Mouse (Mus musculus): ENCODE measurements around the gene Enam. TPM values are rescaled to one million over a fixed set of nuclear protein-coding genes. Genes with fewer than 3 reads are reported as not detected.

Gene Enam
- polyA plus RNA-seq (2014; fragmentation: Illumina TruSeq; extraction: RNeasy Lipid Tissue Mini Kit (QIAGEN cat#74804); ENCODE audit: low read depth, low replicate concordance) = not detected

DNA sequence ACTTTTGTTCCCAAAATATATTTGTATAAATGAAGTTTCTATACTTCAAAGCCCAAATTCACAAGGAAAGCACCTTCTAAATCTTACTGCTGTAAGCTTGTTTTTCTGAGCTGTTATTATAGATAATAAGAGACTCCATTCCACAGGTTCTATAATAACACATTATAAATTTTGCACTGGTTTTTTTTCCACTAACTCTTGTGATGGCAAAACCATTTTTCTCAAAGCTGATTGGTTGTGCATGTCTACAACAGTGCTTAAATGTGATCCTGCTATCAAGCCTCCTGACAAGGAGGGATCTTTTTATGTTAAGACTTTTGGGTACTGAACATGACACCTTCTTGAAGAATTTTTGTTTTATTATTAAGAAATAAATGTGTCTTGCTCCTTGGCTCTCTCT lies at the start of gene Enam:
Gene Enam, plus strand, starts transcription at position 301 of the 400 bp plus-strand sequence.

DNA sequence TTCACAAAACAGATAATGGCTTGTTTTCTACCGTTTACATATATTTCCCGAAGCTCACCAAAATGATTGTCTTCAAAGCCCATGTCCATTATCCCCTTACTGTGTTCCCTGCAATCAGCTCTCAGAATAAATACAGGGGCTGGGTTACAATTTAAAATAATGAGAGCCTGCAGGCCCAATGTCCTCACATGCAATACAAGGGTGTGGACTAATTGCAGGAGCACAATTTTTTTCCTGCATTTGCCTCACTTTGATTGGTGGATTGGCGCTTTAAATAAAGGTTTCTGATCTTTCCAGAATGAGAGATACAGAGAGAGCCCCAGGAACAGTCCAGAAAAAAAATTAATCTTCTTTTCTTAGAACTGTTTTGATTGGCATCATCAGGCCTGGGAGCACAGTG lies 32.1 kb upstream of the Enam start, which contains the start of gene Ambn:
Gene Ambn, plus strand, starts transcription at position 301 of the 400 bp plus-strand sequence.

DNA sequence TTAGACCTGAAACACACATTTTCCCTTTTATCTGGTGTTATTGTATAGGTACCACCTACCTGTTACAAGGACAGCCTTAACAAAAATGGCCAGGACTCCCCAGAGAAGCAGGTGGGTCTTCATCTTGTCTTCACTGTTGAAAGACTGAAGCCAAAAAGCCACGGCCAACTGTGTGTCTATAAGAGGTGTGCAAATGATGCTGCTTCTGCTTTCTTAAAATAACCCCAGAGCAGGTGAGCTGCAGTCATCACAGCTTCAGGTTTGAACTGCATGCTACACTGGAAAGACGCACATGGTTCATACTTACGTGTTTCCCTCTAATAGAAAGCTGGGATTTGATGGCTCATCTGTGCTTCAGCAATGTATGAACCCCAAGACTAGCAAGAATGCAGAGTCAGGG lies 39.9 kb downstream of the Enam start, which contains the start of gene Jchain:
Gene Jchain, minus strand, starts transcription at position 235 of the 400 bp plus-strand sequence.

DNA sequence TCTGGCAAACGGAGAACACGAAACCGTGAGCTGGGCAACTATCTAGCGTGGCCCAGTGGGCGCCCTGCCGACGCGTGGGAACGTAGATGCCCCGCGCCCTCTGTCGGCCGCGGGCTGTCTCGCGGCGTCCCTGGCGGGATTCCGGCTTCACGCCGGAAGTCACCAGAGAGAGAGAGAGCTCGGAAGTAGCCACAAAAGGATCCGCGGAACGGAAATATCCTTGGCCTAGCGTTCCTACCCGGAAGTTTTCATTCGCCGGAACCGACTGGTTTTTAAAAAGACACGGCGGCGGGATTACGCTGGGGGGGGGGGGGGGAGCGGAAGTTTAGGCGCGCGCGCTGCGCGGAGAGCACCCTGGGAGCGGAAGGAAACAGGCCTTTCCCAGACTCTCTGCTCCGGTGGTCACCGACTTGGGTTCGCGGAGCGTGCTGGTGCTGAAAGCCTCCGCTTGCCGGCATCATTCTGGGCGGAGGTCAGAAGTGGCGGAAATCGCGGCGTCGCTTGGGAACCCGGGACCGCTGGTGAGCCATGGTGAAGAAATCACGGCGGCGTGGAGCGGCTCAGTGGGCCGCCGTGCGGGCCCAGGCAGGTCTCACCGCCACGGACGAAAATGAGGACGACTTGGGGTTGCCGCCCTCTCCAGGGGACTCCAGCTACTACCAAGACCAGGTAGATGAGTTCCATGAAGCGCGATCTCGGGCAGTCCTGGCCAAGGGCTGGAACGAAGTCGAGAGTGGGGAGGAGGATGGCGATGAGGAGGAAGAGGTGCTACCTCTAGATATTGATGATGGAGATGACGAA lies 66.5 kb downstream of the Enam start, which contains the start of gene Utp3:
Gene Utp3, plus strand, starts transcription at position 377 of the 801 bp plus-strand sequence.

Other genes with a start within 250 kb of the Enam start
- not detected for gene Gm7714, start 219.1 kb upstream of the Enam start, polyA plus RNA-seq (2014; fragmentation: Illumina TruSeq; extraction: RNeasy Lipid Tissue Mini Kit (QIAGEN cat#74804); ENCODE audit: low read depth, low replicate concordance)
- not detected for gene Prol1, start 170.7 kb upstream of the Enam start, polyA plus RNA-seq (2014; fragmentation: Illumina TruSeq; extraction: RNeasy Lipid Tissue Mini Kit (QIAGEN cat#74804); ENCODE audit: low read depth, low replicate concordance)
- not detected for gene Amtn, start 111.9 kb upstream of the Enam start, polyA plus RNA-seq (2014; fragmentation: Illumina TruSeq; extraction: RNeasy Lipid Tissue Mini Kit (QIAGEN cat#74804); ENCODE audit: low read depth, low replicate concordance)
- not detected for gene Ambn, start 32.0 kb upstream of the Enam start, polyA plus RNA-seq (2014; fragmentation: Illumina TruSeq; extraction: RNeasy Lipid Tissue Mini Kit (QIAGEN cat#74804); ENCODE audit: low read depth, low replicate concordance)
- gene Jchain, start 39.9 kb downstream of the Enam start, polyA plus RNA-seq (2014; fragmentation: Illumina TruSeq; extraction: RNeasy Lipid Tissue Mini Kit (QIAGEN cat#74804); ENCODE audit: low read depth, low replicate concordance) = 1.5 TPM
- gene Utp3, start 66.5 kb downstream of the Enam start, polyA plus RNA-seq (2014; fragmentation: Illumina TruSeq; extraction: RNeasy Lipid Tissue Mini Kit (QIAGEN cat#74804); ENCODE audit: low read depth, low replicate concordance) = 84.9 TPM
- gene Rufy3, start 77.1 kb downstream of the Enam start, polyA plus RNA-seq (2014; fragmentation: Illumina TruSeq; extraction: RNeasy Lipid Tissue Mini Kit (QIAGEN cat#74804); ENCODE audit: low read depth, low replicate concordance) = 56.0 TPM
- gene Grsf1, start 188.2 kb downstream of the Enam start, polyA plus RNA-seq (2014; fragmentation: Illumina TruSeq; extraction: RNeasy Lipid Tissue Mini Kit (QIAGEN cat#74804); ENCODE audit: low read depth, low replicate concordance) = 446 TPM
- gene Mob1b, start 232.9 kb downstream of the Enam start, polyA plus RNA-seq (2014; fragmentation: Illumina TruSeq; extraction: RNeasy Lipid Tissue Mini Kit (QIAGEN cat#74804); ENCODE audit: low read depth, low replicate concordance) = 144 TPM